Mouse (Mus musculus): ENCODE data around the gene D930007J09Rik.

D930007J09Rik gene

DNA sequence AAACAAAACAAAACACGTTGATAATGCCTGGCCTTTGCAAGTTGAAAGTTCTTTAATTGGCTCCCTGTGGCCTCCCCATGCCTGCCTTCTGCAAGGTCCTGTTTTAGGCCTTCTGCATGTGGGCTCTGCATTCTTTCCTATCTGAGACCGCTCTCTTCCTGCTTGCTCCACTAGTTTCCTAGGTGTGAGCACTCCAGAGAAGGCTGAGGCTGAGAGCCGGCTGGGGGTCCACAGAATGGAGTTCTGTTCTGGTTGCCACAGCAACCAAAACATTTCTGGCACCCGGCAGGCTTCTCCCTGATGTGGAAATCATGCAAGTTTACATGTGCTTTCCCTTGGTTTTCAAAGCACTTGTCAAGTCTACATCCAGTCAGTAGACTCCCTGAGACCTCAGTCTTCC is 43.6 kb downstream of the D930007J09Rik start:
- no peak for DNase-seq (ENCODE audit: low read depth, low spot score)

Data from telencephalon, adult 2 months (tissue).